Mouse (Mus musculus) stomach, postnatal 0 days (tissue): ENCODE data around the gene Prr22.

Experiments
- CTCF ChIP-seq: IDR thresholded peaks from 2 replicates; pipeline ENCODE4 v1.5.1; 2016; ENCODE audit warnings: antibody characterized with exemption, low read depth, mild to moderate bottlenecking, moderate library complexity
- EP300 ChIP-seq: optimal IDR thresholded peaks from 2 replicates; pipeline ENCODE3; 2016; ENCODE audit warnings: antibody characterized with exemption

DNA sequence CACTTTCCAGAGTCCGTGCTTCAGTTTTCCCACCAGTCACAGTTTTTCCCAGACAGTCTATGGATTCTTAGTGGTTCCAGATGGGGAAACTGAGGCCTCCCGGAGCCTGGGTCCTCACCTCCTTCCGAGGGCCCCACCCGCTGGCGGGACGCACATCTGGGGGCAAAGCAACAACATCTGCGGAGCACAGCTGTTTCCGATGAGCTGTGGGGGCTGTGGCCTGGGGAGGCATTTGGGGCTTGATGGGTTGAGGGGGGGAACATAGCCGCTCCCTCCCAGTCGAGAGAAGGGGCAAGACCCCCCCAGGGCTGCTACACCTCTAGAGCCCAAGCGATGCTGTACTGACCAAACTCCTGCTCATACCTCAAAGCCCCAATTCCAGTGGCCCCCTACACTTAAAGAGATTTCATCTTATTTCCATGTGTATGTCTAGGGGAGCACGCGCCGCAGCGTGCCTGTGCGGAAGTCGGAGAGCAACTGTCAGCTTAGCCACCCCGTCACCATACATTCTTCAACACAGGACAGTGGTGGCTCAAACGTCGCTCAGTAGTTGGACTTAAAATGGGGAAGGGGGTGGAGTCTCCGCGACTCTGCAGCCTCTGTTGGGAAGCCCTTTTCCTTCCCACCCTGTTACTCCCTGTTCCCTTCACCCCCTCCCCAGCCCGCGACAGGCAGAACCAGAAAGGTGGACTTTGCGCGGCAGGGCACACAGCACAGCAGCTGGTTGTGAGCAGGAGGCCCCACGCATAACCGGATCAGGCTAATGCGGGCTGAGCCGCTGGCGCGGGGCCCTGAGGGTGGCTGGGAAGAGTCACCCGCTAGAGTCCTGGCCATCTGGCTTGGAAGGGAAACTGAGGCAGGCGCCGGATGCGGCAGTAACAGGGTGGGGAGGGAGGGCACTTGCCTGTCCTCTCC is 15.5 kb upstream of the Prr22 start:
- TF ChIP-seq CTCF (no peak), EP300 (no peak)
